Mouse (Mus musculus) large intestine, adult 2 months (tissue): ENCODE results near the gene Trmt1. TPM values are rescaled to one million over a fixed set of nuclear protein-coding genes. Genes with fewer than 3 reads are reported as not detected.

ENCODE experiments used
- DNase-seq: peaks from one replicate; pipeline ENCODE4 v3.0.0-alpha.2; 2012; ENCODE audit warnings: low read depth, low spot score
- WGBS: fragments of 180-500 bp; shearing (Covaris S2); methylation state at CpG from one replicate; pipeline ENCODE4 v1.1.7; 2018; 5-methylcytosine and 5-hydroxymethylcytosine counted together
- polyA plus RNA-seq: library from polyadenylated mRNA; depleted of rRNA; stranded (reverse); fragments of >200 nt; gene quantifications from 2 replicates; pipeline ENCODE4 v1.2.3, GENCODE M21; 2012

Trmt1 gene
- polyA plus RNA-seq, 1 experiment: 58.1 TPM

DNA sequence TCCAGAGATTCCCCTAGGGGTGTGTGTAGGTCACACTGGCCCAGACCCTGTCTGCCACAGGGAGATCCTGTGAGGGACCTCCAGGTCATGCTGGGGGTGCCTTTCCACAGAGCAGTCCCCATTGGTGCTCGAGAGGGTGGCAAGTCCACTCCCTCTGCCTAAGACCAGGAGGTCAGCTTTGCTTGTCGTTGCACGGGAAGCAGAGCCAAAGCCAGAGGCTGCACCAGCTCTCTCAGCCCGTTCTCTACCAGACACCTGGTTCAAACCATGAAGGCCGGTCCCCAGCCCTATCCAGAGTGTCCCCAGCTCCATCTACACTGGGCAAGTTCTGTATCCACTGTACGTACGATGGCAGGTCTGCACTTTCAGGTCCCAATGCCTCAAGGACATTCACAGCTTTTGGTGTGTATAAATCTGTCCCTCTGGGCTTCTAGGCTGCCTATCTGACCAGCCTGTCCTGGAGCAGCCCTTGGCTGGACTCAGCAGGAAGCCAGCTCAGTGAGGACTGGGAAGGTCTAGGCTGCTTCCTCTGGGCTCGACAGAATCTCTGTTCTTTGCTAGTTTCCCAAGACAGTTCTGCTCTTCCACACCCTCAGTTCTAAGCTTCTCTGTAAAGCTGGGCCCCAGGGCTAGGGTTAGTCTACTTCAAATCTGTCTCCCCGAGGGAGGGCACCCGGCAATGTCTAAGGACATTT, 39.3 kb downstream of the Trmt1 start:
- no peak for DNase-seq
- 72% methylated on average over 10 of the region's 10 CpGs for WGBS

GRCm38 (mm10) chr8:84725941-84726259, 39.8 kb downstream of the Trmt1 start:
- 48% methylated on average over 3 of the region's 3 CpGs for WGBS
- DNase-seq: no peak

DNA sequence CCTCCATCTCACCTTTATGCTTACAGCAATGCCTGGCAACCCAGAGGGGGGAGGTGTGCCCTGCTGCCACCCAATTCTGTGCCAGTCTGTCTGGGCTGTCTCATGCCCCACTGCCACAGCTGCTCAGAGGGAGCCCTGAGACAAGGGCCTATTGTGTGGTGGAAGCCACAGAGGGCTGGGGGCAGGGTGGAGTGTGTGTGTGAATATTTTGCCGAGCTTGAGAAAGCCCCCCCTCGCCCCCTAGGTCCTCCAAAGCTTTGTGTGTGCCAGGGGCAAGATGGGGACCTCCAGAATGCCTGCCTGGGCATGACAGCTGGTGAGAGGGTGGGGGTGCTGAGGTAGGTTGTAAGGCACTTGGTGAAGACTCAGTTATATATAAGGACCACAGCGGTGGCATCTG, 42.4 kb downstream of the Trmt1 start:
- 70% methylated on average over 3 of the region's 3 CpGs for WGBS
- DNase-seq: no peak

DNA sequence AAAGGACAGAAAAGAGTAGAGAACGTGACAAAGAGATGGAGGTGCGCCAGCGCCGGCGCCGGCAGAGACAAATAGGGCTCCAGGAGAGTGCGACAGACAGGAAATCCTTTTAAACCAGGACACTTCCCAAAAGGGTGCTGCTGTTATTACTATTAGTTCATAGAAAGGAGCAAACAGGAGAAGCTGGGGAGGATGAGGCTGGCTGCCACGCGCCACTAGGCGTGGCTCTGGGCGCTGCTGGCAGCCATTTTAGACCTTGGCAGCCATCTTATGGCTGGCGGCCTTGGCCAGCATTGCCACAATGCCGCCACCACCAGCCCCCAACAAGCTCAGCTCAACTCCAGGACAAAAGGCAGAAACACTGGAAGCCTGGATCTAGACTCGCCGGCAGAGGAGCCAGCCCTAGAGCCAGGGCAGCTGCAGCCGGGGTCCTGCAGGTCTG, 43.8 kb downstream of the Trmt1 start:
- DNase-seq: no peak
- WGBS: 79% methylated on average over 16 of the region's 16 CpGs

GRCm38 (mm10) chr8:84730541-84731370, 44.6 kb downstream of the Trmt1 start:
- 40% methylated on average over 9 of the region's 9 CpGs for WGBS
- no peak for DNase-seq

DNA sequence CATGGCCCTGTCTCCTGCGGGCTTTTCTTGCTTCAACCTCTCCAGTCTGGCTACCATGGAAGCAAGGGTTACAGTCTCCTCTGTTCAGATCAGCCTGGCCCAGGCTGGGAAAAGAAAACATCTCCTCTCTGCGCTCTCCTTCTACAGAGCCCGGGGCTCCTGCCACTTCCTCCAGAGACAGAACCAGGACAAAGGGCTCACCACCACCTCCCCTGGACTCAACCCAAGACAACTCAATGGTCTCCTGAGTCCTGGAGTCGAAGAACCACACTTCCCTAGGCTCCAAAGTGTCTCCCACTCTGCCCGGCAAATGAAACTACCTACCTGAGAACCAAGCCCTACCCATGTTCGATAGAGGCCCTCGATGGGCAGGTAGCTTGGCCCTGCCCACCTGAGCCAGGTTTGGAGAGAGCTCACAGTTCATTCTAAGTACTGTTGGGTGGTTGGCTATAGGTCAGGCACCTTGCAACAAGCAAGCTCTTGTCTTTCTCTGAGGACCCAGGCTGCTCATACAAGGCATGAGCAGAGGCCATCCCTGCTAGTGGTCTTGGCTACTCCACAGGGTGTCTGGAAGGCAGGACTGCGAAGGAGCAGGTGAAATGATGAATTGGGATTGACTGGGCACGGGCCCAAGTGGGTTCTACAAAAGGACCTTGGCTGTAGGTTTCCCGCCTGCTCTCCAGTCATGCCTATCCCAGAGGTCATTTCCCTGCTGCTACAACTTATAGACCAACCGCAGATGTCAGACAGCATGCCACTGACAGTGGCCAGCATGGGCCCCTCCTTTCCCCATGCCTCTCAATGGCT, 45.5 kb downstream of the Trmt1 start:
- DNase-seq: no peak
- WGBS: 25% methylated on average over 11 of the region's 11 CpGs

GRCm38 (mm10) chr8:84732545-84732944, 46.4 kb downstream of the Trmt1 start:
- DNase-seq: no peak
- 45% methylated on average over 5 of the region's 5 CpGs for WGBS

- 59% methylated on average over 6 of the region's 6 CpGs for WGBS
- DNase-seq: no peak
These were observed 46.9 kb downstream of the Trmt1 start for GRCm38 (mm10) chr8:84732996-84733395.

- 89% methylated on average over 6 of the region's 6 CpGs for WGBS
- DNase-seq: no peak
These were observed 47.9 kb downstream of the Trmt1 start for GRCm38 (mm10) chr8:84733959-84734358.

GRCm38 (mm10) chr8:84734680-84735079, 48.6 kb downstream of the Trmt1 start:
- no peak for DNase-seq
- 69% methylated on average over 2 of the region's 2 CpGs for WGBS

- no peak for DNase-seq
- 78% methylated on average over 2 of the region's 2 CpGs for WGBS
These were observed 49.5 kb downstream of the Trmt1 start for GRCm38 (mm10) chr8:84735597-84735996.

DNA sequence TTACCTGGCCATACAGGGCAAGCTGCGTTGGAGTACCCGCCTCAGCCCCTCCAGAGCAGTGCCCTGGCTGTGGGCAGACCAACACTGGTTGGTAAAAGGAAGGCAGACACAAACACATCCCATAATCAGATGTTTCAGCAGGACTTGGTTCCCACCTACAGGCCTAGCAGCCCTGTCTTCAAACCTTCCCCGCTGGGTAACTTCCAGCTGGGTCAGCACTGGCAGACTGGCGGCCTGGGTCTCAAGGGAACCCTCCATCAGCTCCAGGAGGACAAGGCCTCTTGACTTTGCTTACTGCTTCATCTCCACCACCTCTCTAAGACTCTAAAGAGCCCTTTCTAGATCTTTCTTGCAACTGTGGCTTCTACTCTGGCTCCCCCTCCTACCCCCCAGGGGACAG, 50.4 kb downstream of the Trmt1 start:
- WGBS: 90% methylated on average over 4 of the region's 4 CpGs
- DNase-seq: no peak

DNA sequence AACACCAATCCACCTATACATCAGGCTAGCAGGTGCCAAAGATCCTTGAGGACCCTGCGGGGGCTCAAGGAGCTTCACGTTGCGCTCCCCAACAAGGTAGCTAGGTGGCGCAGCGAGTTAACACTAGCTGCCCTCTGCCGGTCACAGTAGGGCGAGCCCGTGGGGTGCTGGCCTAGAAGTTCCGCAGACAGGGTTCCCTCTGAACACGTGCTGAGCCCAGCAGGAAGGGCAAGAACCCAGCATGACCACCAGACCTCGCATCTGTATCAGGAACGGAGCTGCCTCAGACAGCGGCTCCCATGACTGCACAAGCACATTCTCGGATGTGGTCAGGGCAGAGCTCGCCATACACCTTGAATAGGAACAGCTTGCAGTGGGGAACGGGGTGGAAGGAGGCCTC, 51.5 kb downstream of the Trmt1 start:
- WGBS: 7% methylated on average over 16 of the region's 16 CpGs
- no peak for DNase-seq

DNA sequence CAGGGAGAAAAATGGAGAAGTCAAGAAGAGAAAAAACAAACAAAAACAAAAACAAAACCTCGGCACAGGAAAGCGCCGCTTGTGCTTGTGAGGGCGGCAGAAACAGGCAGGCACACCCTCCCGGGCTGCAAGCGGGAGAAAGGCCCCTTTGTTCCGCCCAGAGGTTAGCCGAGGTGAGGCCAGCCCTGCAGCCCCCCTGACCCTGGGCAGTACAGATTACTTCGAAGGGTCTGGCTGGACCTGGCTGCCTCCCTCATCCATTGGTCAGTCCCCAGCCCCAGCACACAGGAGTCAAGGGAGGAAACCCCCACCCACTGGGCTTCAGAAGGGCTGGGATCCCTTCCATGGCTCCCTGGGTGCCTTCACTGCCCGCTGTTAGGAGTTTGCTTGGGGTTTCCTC, 52.2 kb downstream of the Trmt1 start:
- 55% methylated on average over 10 of the region's 10 CpGs for WGBS
- no peak for DNase-seq

DNA sequence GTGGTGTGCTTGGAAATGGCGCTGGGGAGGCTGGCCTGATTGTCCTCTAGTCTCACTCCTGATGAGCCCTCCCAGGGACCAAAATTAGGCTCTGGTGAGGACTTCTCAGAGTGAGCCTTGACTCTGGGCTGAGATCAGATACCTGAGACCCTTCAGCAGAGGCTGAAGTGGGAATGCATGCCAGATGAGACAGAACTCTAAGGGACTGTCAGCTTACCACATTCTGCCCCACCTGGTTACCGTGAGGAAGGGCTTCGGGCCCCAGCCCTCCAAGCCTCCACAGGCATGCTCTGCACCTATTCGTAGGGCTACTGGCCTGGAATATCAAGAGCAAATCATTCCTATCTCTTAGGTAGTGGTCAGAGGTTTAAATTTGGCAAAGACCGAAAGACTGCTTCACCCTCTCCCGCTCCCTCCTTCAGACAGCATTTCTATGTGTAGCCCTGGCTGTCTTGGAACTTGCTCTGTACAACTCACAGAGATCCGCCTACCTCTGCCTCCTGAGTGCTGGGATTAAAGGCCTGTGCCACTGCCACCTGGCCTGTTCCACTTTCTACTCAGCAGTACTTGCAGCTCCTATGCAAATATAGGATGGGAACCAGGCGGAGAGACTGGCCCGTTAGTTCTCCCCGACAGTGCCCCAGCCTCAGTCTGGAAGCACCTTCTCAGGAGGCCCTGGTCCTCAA, 52.8 kb downstream of the Trmt1 start:
- 79% methylated on average over 10 of the region's 10 CpGs for WGBS
- DNase-seq: no peak

GRCm38 (mm10) chr8:84739401-84739742, 53.3 kb downstream of the Trmt1 start:
- no peak for DNase-seq
- 15% methylated on average over 1 of the region's 1 CpGs for whole genome bisulfite sequencing

DNA sequence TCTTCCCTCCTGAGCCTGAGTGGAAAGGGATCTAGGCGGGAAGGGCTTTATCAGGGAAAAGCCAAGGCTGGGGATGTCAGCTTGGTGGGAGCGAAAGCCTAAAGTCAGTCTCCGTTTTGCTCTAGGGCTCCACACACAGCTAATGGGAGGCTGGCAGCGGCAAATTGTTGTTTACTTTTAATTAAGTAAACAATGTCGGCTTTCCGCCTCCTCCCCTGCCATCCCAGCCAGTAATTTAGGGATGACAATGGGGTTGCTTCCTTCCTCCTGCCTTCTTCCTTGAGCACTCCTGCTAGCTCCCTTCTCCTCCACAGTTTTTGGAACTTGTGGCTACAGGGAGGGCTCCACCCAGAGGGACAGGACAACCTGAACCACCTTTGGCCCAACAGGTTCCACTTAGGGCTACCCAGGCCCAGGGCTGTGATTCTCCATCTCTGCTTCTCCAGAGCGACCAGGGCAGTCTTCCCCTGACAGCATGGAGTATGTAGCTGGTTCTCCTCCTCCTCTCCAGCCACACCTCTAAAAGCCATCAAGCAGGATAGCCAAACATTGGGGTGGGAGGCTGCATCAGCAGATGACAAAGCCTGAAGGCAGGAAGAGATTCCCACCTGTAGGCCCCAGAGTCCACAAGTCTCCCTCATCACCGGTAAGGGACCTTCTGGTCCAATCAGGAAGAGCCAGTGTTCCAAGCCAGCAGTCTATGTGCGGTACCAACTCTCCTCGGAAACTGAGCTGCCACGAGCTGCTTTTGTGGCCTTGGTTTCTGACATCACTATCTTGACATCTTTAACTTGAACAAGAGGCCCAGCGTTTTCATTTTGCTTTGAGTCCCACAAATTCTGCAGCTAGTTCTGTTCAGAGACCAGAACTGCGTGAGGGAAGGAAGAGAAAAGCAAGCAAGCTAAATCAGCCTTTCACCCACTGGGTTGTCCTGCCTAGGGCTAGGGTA, 55.1 kb downstream of the Trmt1 start:
- no peak for DNase-seq

DNA sequence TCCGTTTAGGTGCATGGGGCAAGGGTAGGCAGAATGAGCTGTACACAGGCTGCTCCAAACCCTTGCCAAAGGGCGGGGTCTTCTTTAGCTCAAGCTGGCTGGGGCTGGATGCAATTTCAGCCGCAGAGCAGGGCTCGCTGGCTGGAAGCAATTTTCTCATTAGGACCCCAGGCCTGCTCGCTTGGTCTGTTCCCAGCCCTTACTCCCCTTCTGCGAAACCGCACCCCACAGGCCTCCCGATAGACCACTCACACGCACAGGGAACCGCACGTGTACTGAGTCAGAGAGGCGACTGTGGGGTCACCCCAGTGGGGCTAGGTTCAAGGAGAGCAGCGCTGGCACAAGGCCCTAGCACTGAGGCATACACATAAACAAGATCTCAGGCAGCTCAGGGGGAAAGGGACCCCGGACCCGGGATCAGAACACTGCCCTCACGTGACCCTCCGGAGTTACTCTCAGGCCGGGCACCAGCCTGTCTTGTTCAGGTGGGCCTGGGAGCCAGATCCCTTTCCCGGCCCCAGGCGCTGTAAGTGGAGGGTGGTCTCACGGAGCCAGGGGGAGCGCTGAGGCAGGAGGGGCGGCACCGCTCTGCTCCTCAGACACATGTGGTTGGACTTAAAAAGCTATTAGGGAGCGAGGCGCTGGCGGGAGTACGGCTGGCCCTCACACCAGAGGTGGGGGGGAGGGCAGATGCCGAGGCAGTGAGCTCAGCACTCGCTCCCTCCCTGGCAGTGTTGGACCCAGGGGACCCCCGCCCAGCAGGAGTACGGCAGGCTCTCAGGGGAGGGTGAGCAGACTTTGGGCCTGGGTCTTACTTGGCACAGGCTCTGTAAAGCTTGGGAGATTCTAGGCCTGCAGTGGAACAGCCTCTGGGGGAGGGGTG, 56.3 kb downstream of the Trmt1 start:
- 67% methylated on average over 32 of the region's 32 CpGs for WGBS
- no peak for DNase-seq

More for the DNA sequence above, 55.1 kb downstream of the Trmt1 start:
- WGBS: 55% methylated on average over 13 of the region's 13 CpGs
